Mouse (Mus musculus) C2C12 (cell line): ENCODE measurements at regions not wholly inside any gene's neighbourhood (a gene's known extent, or its start where the extent isn't known, plus 50 kb on each side); places are given as distances from the start of the nearest gene placed in this dataset.

Experiments
- CTCF ChIP-seq: IDR thresholded peaks from one replicate; pipeline ENCODE4 v1.5.1; 2011; ENCODE audit not compliant: control insufficient read depth, insufficient read depth, insufficient read length
- MAX ChIP-seq: IDR thresholded peaks from one replicate; pipeline ENCODE4 v1.6.1; 2011; ENCODE audit warnings: mild to moderate bottlenecking, control low read depth
- MYOG ChIP-seq: IDR thresholded peaks from one replicate; pipeline ENCODE4 v1.6.1; 2011; ENCODE audit not compliant: control insufficient read depth, insufficient read length; ENCODE audit errors: extremely low read depth
- USF1 ChIP-seq: IDR thresholded peaks from one replicate; pipeline ENCODE4 v1.6.1; 2011; ENCODE audit warnings: low read depth, mild to moderate bottlenecking, control low read depth, moderate library complexity

DNA sequence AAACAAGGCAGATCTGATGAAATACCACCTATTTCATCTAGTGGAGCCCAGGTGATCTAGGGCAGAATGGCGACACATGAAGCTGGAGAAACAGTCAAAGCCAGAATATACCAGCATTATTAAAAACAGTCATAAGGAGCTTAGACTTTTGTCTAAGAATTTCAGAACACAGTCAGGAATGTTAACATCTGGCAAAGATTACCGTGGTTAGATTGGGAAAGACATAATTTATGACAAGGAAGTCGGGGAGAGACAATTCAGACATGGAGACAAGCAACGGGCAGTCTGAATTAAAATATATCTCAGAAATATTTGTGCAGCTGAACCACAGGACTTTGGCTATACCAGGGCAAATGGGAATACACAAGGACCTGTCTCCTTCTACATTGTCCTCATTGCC is 310.8 kb upstream of the Actbl2 start:
- TF ChIP-seq CTCF (no peak), MAX (no peak), USF1 (no peak), MYOG (no peak)
